13 mouse cellular contexts compared by ENCODE assay signal in genomic region chr5:76843851-76844419, GRCm38 (mm10).
A peak's percentile ranks its signal among the peaks of the same experiment; 100 is the strongest.
DNase-seq lines count a peak whose midpoint lies in the region; ATAC-seq and TF ChIP-seq lines count a peak whose summit lies in the region.
"Had no signal": no experiment of that assay in that cellular context is flagged by ENCODE, and none has a peak within 500 bp of the region (broad histone marks: within the 10 kb centered on the region; RNA-seq: fewer than 3 reads in every experiment).

No protein-coding gene starts in this region.

- peak; percentile 44; the same call in 1 of the 2 replicates for ATAC-seq in heart, embryonic 16.5 days (replicated peaks; ENCODE audit: extremely low read depth, insufficient read depth, low FRiP score)
- ATAC-seq in forebrain, embryonic 16.5 days, result 0 out of 2 replicates have a peak, but pooled peaks have one; percentile 18
- peak; percentile 15; the same call in 1 of the 2 replicates for ATAC-seq in midbrain, embryonic 14.5 days (ENCODE audit: low FRiP score, low TSS enrichment)

- H3K9ac ChIP-seq in heart, embryonic 16.5 days (ENCODE audit: low read length), result no peak overlapping the region
- no peak overlapping the region for H3K9ac ChIP-seq in forebrain, embryonic 16.5 days (replicated peaks; ENCODE audit: low read depth, low read length)
- no peak overlapping the region for H3K9ac ChIP-seq in midbrain, embryonic 14.5 days (replicated peaks; ENCODE audit: low read length)
- H3K9ac ChIP-seq: embryonic facial prominence, embryonic 12.5 days; limb, embryonic 12.5 days; liver, postnatal 0 days had no signal

- no peaks in the 10 kb centered on the region for H3K27me3 ChIP-seq in heart, embryonic 16.5 days (ENCODE audit: control insufficient read depth, insufficient read depth, low read length)
- no peaks in the 10 kb centered on the region for H3K27me3 ChIP-seq in forebrain, embryonic 16.5 days (replicated peaks; ENCODE audit: control insufficient read depth, insufficient read depth, low read length)
- no peaks in the 10 kb centered on the region for H3K27me3 ChIP-seq in midbrain, embryonic 14.5 days (ENCODE audit: control insufficient read depth, insufficient read depth, low read length)
- H3K27me3 ChIP-seq in kidney, adult 2 months (replicated peaks; ENCODE audit: control insufficient read depth, insufficient read depth, low read length), result no peaks in the 10 kb centered on the region
- H3K27me3 ChIP-seq: CH12.LX; embryonic facial prominence, embryonic 12.5 days; limb, embryonic 12.5 days had no signal

- H3K9me3 ChIP-seq in heart, embryonic 16.5 days (replicated peaks; ENCODE audit: control insufficient read depth, low read length), result no peaks in the 10 kb centered on the region
- H3K9me3 ChIP-seq in forebrain, embryonic 16.5 days (ENCODE audit: control insufficient read depth, low read length), result no peaks in the 10 kb centered on the region
- H3K9me3 ChIP-seq in midbrain, embryonic 14.5 days (ENCODE audit: control insufficient read depth, low read length), result no peaks in the 10 kb centered on the region
- H3K9me3 ChIP-seq: embryonic facial prominence, embryonic 12.5 days; limb, embryonic 12.5 days had no signal

- 57% methylated on average over 9 of the region's 9 CpGs for WGBS in heart, embryonic 16.5 days
- WGBS in forebrain, embryonic 16.5 days, result 80% methylated on average over 9 of the region's 9 CpGs
- 89% methylated on average over 9 of the region's 9 CpGs for WGBS in midbrain, embryonic 14.5 days
- 82% methylated on average over 9 of the region's 9 CpGs for WGBS in kidney, adult 2 months

- no peak for TF ChIP-seq POLR2A in kidney, adult 2 months (IDR thresholded peaks at IDR 0.05; ENCODE audit: low read depth, low read length)

- DNase-seq in heart, postnatal 36 days, result no peak
- DNase-seq in adrenal gland, postnatal 14 days, result peak; percentile 35
- DNase-seq in midbrain, embryonic 14.5 days, result no peak
- DNase-seq in layer of hippocampus, adult 9-10 months (ENCODE audit: low spot score), result no peak
- DNase-seq in kidney, adult 2 months, result no peak
- no peak for DNase-seq in right cerebral cortex, postnatal 25 days
- DNase-seq: heart, adult 11 months had no signal

- H3K4me3 ChIP-seq in heart, embryonic 16.5 days (ENCODE audit: low read length), result no peak overlapping the region
- no peak overlapping the region for H3K4me3 ChIP-seq in forebrain, embryonic 16.5 days (replicated peaks; ENCODE audit: low read length)
- H3K4me3 ChIP-seq in midbrain, embryonic 14.5 days (replicated peaks; ENCODE audit: low read depth, low read length), result no peak overlapping the region
- H3K4me3 ChIP-seq in kidney, adult 2 months (ENCODE audit: insufficient read depth, low read depth, low read length), result no peak overlapping the region
- H3K4me3 ChIP-seq: embryonic facial prominence, embryonic 12.5 days; limb, embryonic 12.5 days had no signal

- H3K4me1 ChIP-seq in heart, embryonic 16.5 days (ENCODE audit: control insufficient read depth, insufficient read depth, low read length), result peaks cover 7% of the 10 kb centered on the region
- H3K4me1 ChIP-seq in forebrain, embryonic 16.5 days (replicated peaks; ENCODE audit: control insufficient read depth, insufficient read depth, low read length), result peaks cover 22% of the 10 kb centered on the region
- H3K4me1 ChIP-seq in midbrain, embryonic 14.5 days (ENCODE audit: control insufficient read depth, insufficient read depth, low read length), result peaks cover 15% of the 10 kb centered on the region
- no peaks in the 10 kb centered on the region for H3K4me1 ChIP-seq in kidney, adult 2 months (ENCODE audit: control insufficient read depth, insufficient read depth, low read length)
- H3K4me1 ChIP-seq: embryonic facial prominence, embryonic 12.5 days; limb, embryonic 12.5 days had no signal

- intact Hi-C loops in heart, postnatal 36 days (cut with DNase I), result loop anchor here (1.0 to 5.0 kb wide), 3 partner anchors 77 to 256 kb away; partner anchors contain the start of genes C530008M17Rik and Cep135

- H3K36me3 ChIP-seq in heart, embryonic 16.5 days (ENCODE audit: control insufficient read depth, insufficient read depth), result no peaks in the 10 kb centered on the region
- no peaks in the 10 kb centered on the region for H3K36me3 ChIP-seq in forebrain, embryonic 16.5 days (ENCODE audit: control insufficient read depth, insufficient read depth)
- H3K36me3 ChIP-seq in midbrain, embryonic 14.5 days (ENCODE audit: control insufficient read depth, insufficient read depth, low read length), result peaks cover 15% of the 10 kb centered on the region
- no peaks in the 10 kb centered on the region for H3K36me3 ChIP-seq in kidney, adult 2 months (ENCODE audit: control insufficient read depth, insufficient read depth, low read length)
- H3K36me3 ChIP-seq: embryonic facial prominence, embryonic 12.5 days had no signal

- H3K4me2 ChIP-seq in heart, embryonic 16.5 days (ENCODE audit: low read depth, low read length), result no peak overlapping the region
- H3K4me2 ChIP-seq in forebrain, embryonic 16.5 days (ENCODE audit: low read length), result no peak overlapping the region
- no peak overlapping the region for H3K4me2 ChIP-seq in midbrain, embryonic 14.5 days (ENCODE audit: low read length)
- H3K4me2 ChIP-seq: embryonic facial prominence, embryonic 12.5 days; limb, embryonic 12.5 days had no signal

- no peak overlapping the region for H3K27ac ChIP-seq in heart, embryonic 16.5 days (ENCODE audit: low read length)
- H3K27ac ChIP-seq in forebrain, embryonic 16.5 days (ENCODE audit: low read length), result 0 out of 2 replicates have a peak overlapping the region, but pooled peaks have one; percentile 19
- H3K27ac ChIP-seq in midbrain, embryonic 14.5 days (replicated peaks; ENCODE audit: low read depth, low read length), result 0 out of 2 replicates have a peak overlapping the region, but pooled peaks have one; percentile 60
- H3K27ac ChIP-seq in kidney, adult 2 months (ENCODE audit: insufficient read depth, low read depth, low read length), result no peak overlapping the region
- H3K27ac ChIP-seq: embryonic facial prominence, embryonic 12.5 days; limb, embryonic 12.5 days had no signal

- TF ChIP-seq CTCF in kidney, adult 2 months (conservative IDR thresholded peaks at IDR 0.05; ENCODE audit: insufficient read depth, insufficient read length, low read depth, low read length), result no peak

Comparison
In these comparisons a context has a peak if more than half of its experiments do, and no peak if none do; other contexts are left out.
1. H3K27ac ChIP-seq: peak in forebrain, embryonic 16.5 days (single experiment) and midbrain, embryonic 14.5 days (single experiment); none in heart, embryonic 16.5 days (single experiment) and kidney, adult 2 months (single experiment).
2. Peak in every context shown above with its lines, with median percentiles within 50 percentile points of each other: ATAC-seq.